Comparison of ENCODE assay signal across 24 mouse cellular contexts in genomic region chr1:186505051-186505711, GRCm38 (mm10).
"Had no signal": no experiment of that assay in that cellular context is flagged by ENCODE, and none has a peak within 500 bp of the region (broad histone marks: within the 10 kb centered on the region; RNA-seq: fewer than 3 reads in every experiment).

No protein-coding gene starts in this region.

- H3K36me3 ChIP-seq: kidney, embryonic 15.5 days; limb, embryonic 10.5 days; limb, embryonic 13.5 days; liver, embryonic 12.5 days; liver, embryonic 15.5 days; lung, embryonic 15.5 days; midbrain, embryonic 10.5 days; midbrain, embryonic 13.5 days; neural tube, embryonic 13.5 days had no signal

- H3K4me2 ChIP-seq: kidney, embryonic 15.5 days; limb, embryonic 13.5 days; liver, embryonic 12.5 days; liver, embryonic 15.5 days; lung, embryonic 15.5 days; midbrain, embryonic 13.5 days; neural tube, embryonic 13.5 days had no signal

- H3K4me1 ChIP-seq: liver, embryonic 12.5 days; liver, embryonic 15.5 days; megakaryocyte, embryonic 14.5 days; midbrain, embryonic 10.5 days; midbrain, embryonic 13.5 days had no signal

- H3K4me3 ChIP-seq: kidney, embryonic 15.5 days; limb, embryonic 10.5 days; limb, embryonic 13.5 days; liver, embryonic 12.5 days; liver, embryonic 15.5 days; lung, embryonic 15.5 days; midbrain, embryonic 10.5 days; midbrain, embryonic 13.5 days; myocyte; neural tube, embryonic 13.5 days had no signal

- H3K9me3 ChIP-seq: kidney, embryonic 15.5 days; limb, embryonic 10.5 days; limb, embryonic 13.5 days; liver, embryonic 12.5 days; liver, embryonic 15.5 days; lung, embryonic 15.5 days; midbrain, embryonic 10.5 days; midbrain, embryonic 13.5 days; neural tube, embryonic 13.5 days had no signal

- H3K9ac ChIP-seq: kidney, embryonic 15.5 days; limb, embryonic 13.5 days; liver, embryonic 12.5 days; liver, embryonic 15.5 days; lung, embryonic 15.5 days; midbrain, embryonic 13.5 days; neural tube, embryonic 13.5 days had no signal

- H3K27me3 ChIP-seq: kidney, embryonic 15.5 days; limb, embryonic 13.5 days; liver, embryonic 12.5 days; liver, embryonic 15.5 days; lung, embryonic 15.5 days; megakaryocyte, embryonic 14.5 days; midbrain, embryonic 13.5 days; neural tube, embryonic 13.5 days had no signal

- H3K27ac ChIP-seq: kidney, embryonic 15.5 days; limb, embryonic 13.5 days; liver, embryonic 12.5 days; liver, embryonic 15.5 days; lung, embryonic 15.5 days; midbrain, embryonic 10.5 days; midbrain, embryonic 13.5 days; neural tube, embryonic 13.5 days; stomach, postnatal 0 days had no signal

- DNase-seq: kidney, postnatal 14 days; kidney, postnatal 4 days; layer of hippocampus, adult 9-11 months; liver; lung, adult 18-20 months; lung, postnatal 10 days; lung, postnatal 36 days; right cerebral cortex, adult 18-20 months; right cerebral cortex, postnatal 14 days; right cerebral cortex, postnatal 4 days; thymus, postnatal 36 days had no signal

- ATAC-seq: liver, embryonic 12.5 days; midbrain, embryonic 13.5 days; midbrain, embryonic 16.5 days had no signal
